Mouse (Mus musculus) hindbrain, embryonic 15.5 days (tissue): Measurements from ENCODE around the gene Morn1. TPM values are rescaled to one million over a fixed set of nuclear protein-coding genes. Genes with fewer than 3 reads are reported as not detected.
A peak's percentile ranks its signal among the peaks of the same experiment; 100 is the strongest.

Source experiments
- ATAC-seq: fragments of 200-750 bp; cut with Nextera tagmentation; 2 replicates; pipeline ENCODE4 v1.8.0; 2017; ENCODE audit warnings: low read depth, moderate number of reproducible peaks, moderate TSS enrichment; ENCODE audit not compliant: low FRiP score
- H3K27ac ChIP-seq: fragments of 300-500 bp; sonication (generic); replicated peaks from 2 replicates; pipeline ENCODE4 v1.5.1; 2015; ENCODE audit warnings: mild to moderate bottlenecking, inconsistent platforms
- H3K27me3 ChIP-seq: fragments of 300-500 bp; sonication (generic); 2 replicates; pipeline ENCODE4 v1.6.1; 2015; ENCODE audit warnings: control low read depth, inconsistent platforms
- H3K36me3 ChIP-seq: fragments of 300-500 bp; sonication (generic); 2 replicates; pipeline ENCODE4 v1.6.1; 2015; ENCODE audit warnings: control low read depth, inconsistent platforms
- H3K4me1 ChIP-seq: fragments of 300-500 bp; sonication (generic); replicated peaks from 2 replicates; pipeline ENCODE4 v1.6.1; 2015; ENCODE audit warnings: control low read depth, inconsistent platforms
- H3K4me2 ChIP-seq: fragments of 300-500 bp; sonication (generic); 2 replicates; pipeline ENCODE4 v1.6.1; 2015; ENCODE audit warnings: moderate library complexity, mild to moderate bottlenecking, inconsistent platforms
- H3K4me3 ChIP-seq: fragments of 300-500 bp; sonication (generic); 2 replicates; pipeline ENCODE4 v1.5.1; 2015; ENCODE audit warnings: mild to moderate bottlenecking, inconsistent platforms
- H3K9ac ChIP-seq: fragments of 300-500 bp; sonication (generic); 2 replicates; pipeline ENCODE4 v1.6.1; 2015; ENCODE audit warnings: inconsistent platforms
- H3K9me3 ChIP-seq: fragments of 300-500 bp; sonication (generic); 2 replicates; pipeline ENCODE4 v1.6.1; 2016; ENCODE audit warnings: control low read depth, inconsistent platforms
- WGBS: fragments of 180-500 bp; shearing (Covaris S2); methylation state at CpG from one replicate; pipeline ENCODE4 v1.1.7; 2015; 5-methylcytosine and 5-hydroxymethylcytosine counted together
- polyA plus RNA-seq: library from polyadenylated mRNA; unstranded; fragments of >200 nt; fragmentation: Nextera tagmentation; extraction: Ambion mirVana; gene quantifications from 2 replicates; pipeline ENCODE4 v1.2.1, GENCODE M21; 2015

The Morn1 gene
- polyA plus RNA-seq, 1 experiment from 2014 or later = 10.0 TPM

- WGBS = 90% methylated on average over 4 of the region's 4 CpGs
- Histone ChIP-seq H3K9ac (no peak overlapping the region), H3K36me3 (peaks cover 32% of the 10 kb centered on the region), H3K9me3 (no peaks in the 10 kb centered on the region), H3K27ac (no peak overlapping the region), H3K4me2 (no peak overlapping the region), H3K27me3 (no peaks in the 10 kb centered on the region), H3K4me3 (no peak overlapping the region), H3K4me1 (peaks cover 36% of the 10 kb centered on the region)
- ATAC-seq = no peak
Measured at GRCm38 (mm10) chr4:155083553-155083952, 2.8 kb upstream of the Morn1 start.

- H3K9ac ChIP-seq = no peak overlapping the region
- H3K9me3 ChIP-seq = no peaks in the 10 kb centered on the region
- H3K4me1 ChIP-seq = peaks cover 36% of the 10 kb centered on the region
- 0 out of 2 replicates have a peak overlapping the region, but pooled peaks have one; percentile 89 for H3K4me2 ChIP-seq
- H3K27me3 ChIP-seq = no peaks in the 10 kb centered on the region
- no peak overlapping the region for H3K27ac ChIP-seq
- peaks cover 27% of the 10 kb centered on the region for H3K36me3 ChIP-seq
- no peak overlapping the region for H3K4me3 ChIP-seq
- no peak for ATAC-seq
- WGBS = 91% methylated on average over 7 of the region's 7 CpGs
Measured at GRCm38 (mm10) chr4:155084351-155084750, 2.0 kb upstream of the Morn1 start.

- H3K9me3 ChIP-seq = no peaks in the 10 kb centered on the region
- ATAC-seq = peak; percentile 40; the same call in 1 of the 2 replicates
- H3K4me1 ChIP-seq = peaks cover 36% of the 10 kb centered on the region
- peak overlapping the region; percentile 82 for H3K9ac ChIP-seq
- no peaks in the 10 kb centered on the region for H3K27me3 ChIP-seq
- H3K27ac ChIP-seq = peak overlapping the region; percentile 91
- H3K36me3 ChIP-seq = peaks cover 16% of the 10 kb centered on the region
- H3K4me2 ChIP-seq = peak overlapping the region; percentile 89
- WGBS = 7% methylated on average over 34 of the region's 35 CpGs
- H3K4me3 ChIP-seq = peak overlapping the region; percentile 70
Measured at GRCm38 (mm10) chr4:155085206-155086107, 920 bp upstream of the Morn1 start.

- no peaks in the 10 kb centered on the region for H3K27me3 ChIP-seq
- H3K36me3 ChIP-seq = no peaks in the 10 kb centered on the region
- H3K9ac ChIP-seq = no peak overlapping the region
- peaks cover 22% of the 10 kb centered on the region for H3K4me1 ChIP-seq
- no peak overlapping the region for H3K4me2 ChIP-seq
- H3K9me3 ChIP-seq = no peaks in the 10 kb centered on the region
- no peak overlapping the region for H3K27ac ChIP-seq
- no peak overlapping the region for H3K4me3 ChIP-seq
- 93% methylated on average over 5 of the region's 5 CpGs for WGBS
- no peak for ATAC-seq
Measured at GRCm38 (mm10) chr4:155089241-155089640, 2.9 kb downstream of the Morn1 start.

GRCm38 (mm10) chr4:155090147-155090546 is 3.8 kb downstream of the Morn1 start:
- Histone ChIP-seq H3K27me3 (no peaks in the 10 kb centered on the region), H3K9me3 (no peaks in the 10 kb centered on the region), H3K4me2 (no peak overlapping the region), H3K9ac (no peak overlapping the region), H3K27ac (no peak overlapping the region), H3K4me1 (peaks cover 13% of the 10 kb centered on the region), H3K4me3 (no peak overlapping the region), H3K36me3 (no peaks in the 10 kb centered on the region)
- 96% methylated on average over 4 of the region's 4 CpGs for WGBS
- ATAC-seq = no peak

- H3K9me3 ChIP-seq = no peaks in the 10 kb centered on the region
- ATAC-seq = no peak
- no peak overlapping the region for H3K27ac ChIP-seq
- peaks cover 13% of the 10 kb centered on the region for H3K4me1 ChIP-seq
- no peak overlapping the region for H3K4me3 ChIP-seq
- no peak overlapping the region for H3K4me2 ChIP-seq
- H3K9ac ChIP-seq = no peak overlapping the region
- no peaks in the 10 kb centered on the region for H3K36me3 ChIP-seq
- WGBS = 98% methylated on average over 13 of the region's 13 CpGs
- no peaks in the 10 kb centered on the region for H3K27me3 ChIP-seq
Measured at GRCm38 (mm10) chr4:155090688-155091449, 4.5 kb downstream of the Morn1 start.

GRCm38 (mm10) chr4:155092718-155093430 is 6.5 kb downstream of the Morn1 start:
- Histone ChIP-seq H3K4me3 (no peak overlapping the region), H3K27me3 (no peaks in the 10 kb centered on the region), H3K27ac (no peak overlapping the region), H3K9me3 (no peaks in the 10 kb centered on the region), H3K9ac (no peak overlapping the region), H3K4me2 (no peak overlapping the region), H3K36me3 (no peaks in the 10 kb centered on the region), H3K4me1 (peaks cover 5% of the 10 kb centered on the region; the same call in 1 of the 2 replicates)
- ATAC-seq = no peak
- WGBS = 95% methylated on average over 19 of the region's 19 CpGs

- Histone ChIP-seq H3K4me1 (peaks cover 5% of the 10 kb centered on the region; the same call in 1 of the 2 replicates), H3K36me3 (no peaks in the 10 kb centered on the region), H3K9ac (no peak overlapping the region), H3K27ac (no peak overlapping the region), H3K4me2 (no peak overlapping the region), H3K4me3 (no peak overlapping the region), H3K9me3 (no peaks in the 10 kb centered on the region), H3K27me3 (no peaks in the 10 kb centered on the region)
- ATAC-seq = no peak
- WGBS = 85% methylated on average over 7 of the region's 7 CpGs
Measured at GRCm38 (mm10) chr4:155093431-155094149, 7.2 kb downstream of the Morn1 start.

- peak; percentile 37; the same call in 1 of the 2 replicates for ATAC-seq
- H3K4me2 ChIP-seq = no peak overlapping the region
- no peak overlapping the region for H3K27ac ChIP-seq
- H3K36me3 ChIP-seq = no peaks in the 10 kb centered on the region
- no peaks in the 10 kb centered on the region for H3K27me3 ChIP-seq
- H3K9ac ChIP-seq = no peak overlapping the region
- no peak overlapping the region for H3K4me3 ChIP-seq
- 75% methylated on average over 3 of the region's 3 CpGs for WGBS
- H3K4me1 ChIP-seq = peaks cover 5% of the 10 kb centered on the region; the same call in 1 of the 2 replicates
- no peaks in the 10 kb centered on the region for H3K9me3 ChIP-seq
Measured at GRCm38 (mm10) chr4:155094565-155094964, 8.2 kb downstream of the Morn1 start.

GRCm38 (mm10) chr4:155095238-155095900 is 9.0 kb downstream of the Morn1 start:
- peaks cover 5% of the 10 kb centered on the region; the same call in 1 of the 2 replicates for H3K4me1 ChIP-seq
- no peaks in the 10 kb centered on the region for H3K36me3 ChIP-seq
- peak; percentile 84 for ATAC-seq
- WGBS = 25% methylated on average over 8 of the region's 8 CpGs
- no peaks in the 10 kb centered on the region for H3K9me3 ChIP-seq
- no peaks in the 10 kb centered on the region for H3K27me3 ChIP-seq
- H3K4me2 ChIP-seq = no peak overlapping the region
- no peak overlapping the region for H3K4me3 ChIP-seq
- peak overlapping the region; percentile 47; the same call in 1 of the 2 replicates for H3K27ac ChIP-seq
- no peak overlapping the region for H3K9ac ChIP-seq

- ATAC-seq = no peak
- no peak overlapping the region for H3K27ac ChIP-seq
- WGBS = 81% methylated on average over 8 of the region's 8 CpGs
Measured at GRCm38 (mm10) chr4:155095967-155096366, 9.6 kb downstream of the Morn1 start.

More at GRCm38 (mm10) chr4:155095967-155096366, 9.6 kb downstream of the Morn1 start:
- H3K36me3 ChIP-seq = no peaks in the 10 kb centered on the region
- no peaks in the 10 kb centered on the region for H3K9me3 ChIP-seq
- peaks cover 5% of the 10 kb centered on the region; the same call in 1 of the 2 replicates for H3K4me1 ChIP-seq
- no peak overlapping the region for H3K4me3 ChIP-seq
- H3K4me2 ChIP-seq = no peak overlapping the region
- no peaks in the 10 kb centered on the region for H3K27me3 ChIP-seq
- no peak overlapping the region for H3K9ac ChIP-seq
